Mouse (Mus musculus): Measurements from ENCODE around the gene Areg.

Gene Areg

DNA sequence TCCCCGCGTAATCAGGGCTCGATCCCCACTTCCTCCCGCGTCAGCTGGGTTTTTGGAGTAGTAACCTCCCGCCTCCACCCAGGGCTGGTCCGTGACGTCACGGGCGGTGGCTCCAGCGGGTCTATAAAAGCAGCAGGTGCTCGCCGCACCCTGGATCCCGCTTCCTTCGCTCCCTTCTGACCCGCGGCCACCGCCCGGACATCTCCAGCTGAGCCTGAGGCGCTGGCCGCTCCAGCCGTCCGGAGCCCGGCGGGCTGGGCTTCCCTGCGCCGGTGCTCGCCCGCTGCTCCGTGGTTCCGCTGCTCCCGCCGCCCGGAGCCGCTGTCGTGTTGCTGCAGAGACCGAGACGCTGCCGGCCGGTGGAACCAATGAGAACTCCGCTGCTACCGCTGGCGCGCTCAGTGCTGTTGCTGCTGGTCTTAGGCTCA lies at the start of gene Areg:
Gene Areg (plus strand): TSS at position 154 of the 428 bp plus-strand sequence.
- Histone ChIP-seq H3K36me3 (ENCODE audit: control insufficient read depth, insufficient read depth, low read length, poor library complexity, severe bottlenecking) (no peaks in the 10 kb centered on the region), H3K27me3 (ENCODE audit: control insufficient read depth, insufficient read depth, low read length, poor library complexity, severe bottlenecking) (no peaks in the 10 kb centered on the region)
- no peak for DNase-seq (ENCODE audit: low read depth, low spot score)

DNA sequence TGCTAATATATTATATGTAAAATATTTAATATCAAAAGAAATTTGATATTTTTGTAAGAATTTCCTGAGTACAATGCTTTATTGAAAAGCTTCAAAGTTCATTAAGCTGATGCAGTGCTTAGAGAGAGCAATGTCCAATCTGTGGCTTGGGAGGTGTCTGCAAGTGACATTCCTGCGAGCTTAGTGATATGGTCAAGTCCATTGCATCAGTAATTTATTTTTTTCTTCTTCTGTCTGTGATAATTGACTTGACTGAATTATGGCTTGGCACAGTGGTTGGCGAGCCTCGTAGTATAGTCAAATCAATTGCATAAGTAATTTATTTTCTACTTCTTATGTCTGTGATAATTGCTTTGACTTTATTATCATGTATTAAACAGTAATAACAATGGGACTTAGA lies 49.1 kb upstream of the Areg start:
- DNase-seq (ENCODE audit: low read depth, low spot score): no peak
- H3K36me3 ChIP-seq (ENCODE audit: control insufficient read depth, insufficient read depth, low read length, poor library complexity, severe bottlenecking): no peaks in the 10 kb centered on the region

DNA sequence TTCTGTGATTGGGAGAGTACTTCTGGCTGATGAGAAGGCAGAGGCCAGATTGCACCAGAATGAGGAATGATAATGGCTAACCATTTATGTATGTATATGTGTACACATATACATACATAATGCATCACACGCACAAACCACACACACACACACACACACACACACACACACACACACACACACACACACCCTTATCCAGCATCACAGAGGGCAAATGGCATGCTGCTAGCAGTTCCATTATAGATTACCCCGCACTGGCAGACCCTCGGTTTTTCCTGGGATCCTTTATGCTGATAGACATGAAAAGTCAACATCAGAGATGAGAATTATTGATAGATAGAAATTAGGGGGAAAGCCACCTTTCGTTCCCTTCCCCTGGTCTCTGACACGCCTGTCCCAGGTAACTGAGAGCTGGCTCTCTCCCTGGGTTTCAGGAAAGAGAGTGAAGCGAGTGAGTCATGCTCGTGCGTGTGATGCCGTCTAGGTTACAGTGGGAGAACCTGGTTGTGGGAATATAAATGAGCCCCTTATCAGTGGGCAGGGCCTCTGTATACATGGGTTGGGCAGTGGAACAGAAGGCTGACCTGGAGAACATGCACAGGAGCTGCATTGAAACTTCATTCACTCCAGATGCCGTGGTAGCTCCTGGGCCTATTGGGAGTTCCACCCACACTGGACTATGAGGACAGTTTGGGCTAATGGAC lies 41.3 kb upstream of the Areg start:
- no peak for DNase-seq (ENCODE audit: low read depth, low spot score)
- Histone ChIP-seq H3K27me3 (ENCODE audit: control insufficient read depth, insufficient read depth, low read length, poor library complexity, severe bottlenecking) (no peaks in the 10 kb centered on the region), H3K36me3 (ENCODE audit: control insufficient read depth, insufficient read depth, low read length, poor library complexity, severe bottlenecking) (no peaks in the 10 kb centered on the region)

More for the DNA sequence above, 49.1 kb upstream of the Areg start:
- H3K27me3 ChIP-seq (ENCODE audit: control insufficient read depth, insufficient read depth, low read length, poor library complexity, severe bottlenecking): no peaks in the 10 kb centered on the region

DNA sequence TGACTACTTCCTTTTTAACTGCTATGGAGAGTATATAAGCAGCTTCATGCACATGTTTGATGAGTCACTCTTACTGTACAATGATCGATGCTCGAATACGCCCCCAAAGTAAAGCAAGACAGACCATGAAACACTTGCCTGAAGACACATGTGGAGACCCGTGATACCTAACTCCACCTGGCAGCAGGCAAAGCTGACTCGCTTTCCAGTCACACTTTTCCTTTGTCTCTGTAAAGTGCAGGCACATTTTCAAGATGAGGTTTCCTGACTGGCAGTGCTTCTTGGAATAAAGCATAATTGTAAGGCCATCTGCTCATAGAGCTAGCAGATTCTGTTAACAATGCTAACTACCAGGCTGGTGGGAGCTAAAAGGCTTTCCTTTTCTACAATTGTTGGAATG lies 37.7 kb upstream of the Areg start:
- H3K27me3 ChIP-seq (ENCODE audit: control insufficient read depth, insufficient read depth, low read length, poor library complexity, severe bottlenecking): no peaks in the 10 kb centered on the region
- H3K36me3 ChIP-seq (ENCODE audit: control insufficient read depth, insufficient read depth, low read length, poor library complexity, severe bottlenecking): no peaks in the 10 kb centered on the region
- no peak for DNase-seq (ENCODE audit: low read depth, low spot score)

DNA sequence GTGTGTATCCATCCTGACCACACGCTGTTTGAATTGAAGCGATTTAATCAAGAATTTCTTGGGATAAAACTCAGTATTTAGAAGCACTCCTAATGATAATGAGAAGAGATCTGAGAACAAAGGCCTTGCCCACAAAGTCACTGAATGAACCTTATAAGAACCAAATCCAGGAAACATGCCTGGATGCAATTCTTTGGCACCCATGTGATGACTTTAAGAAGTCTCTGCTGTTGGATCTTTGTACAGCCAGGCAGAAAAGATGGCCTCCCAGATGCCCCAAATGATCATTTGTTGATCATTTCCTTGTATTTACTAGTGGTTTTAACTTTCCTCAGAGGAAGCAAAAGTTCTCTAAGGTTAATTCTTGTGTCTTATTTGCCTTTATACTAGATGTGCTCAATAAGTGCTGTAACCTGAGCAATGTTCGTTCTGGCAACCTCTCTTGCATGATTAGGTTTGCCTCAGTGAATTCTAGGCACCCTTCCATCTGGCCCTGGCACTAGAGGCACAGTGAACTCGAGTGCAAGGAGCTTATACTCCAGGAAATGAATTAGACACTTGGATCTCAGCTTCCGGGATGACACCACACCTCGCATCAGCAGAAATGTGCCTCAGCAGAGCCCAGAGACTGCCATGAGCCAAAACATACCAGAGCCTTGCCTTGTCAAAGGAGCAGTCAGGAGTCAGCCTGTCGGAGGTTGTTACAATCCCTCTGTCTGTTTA lies 35.3 kb upstream of the Areg start:
- H3K27me3 ChIP-seq (ENCODE audit: control insufficient read depth, insufficient read depth, low read length, poor library complexity, severe bottlenecking): no peaks in the 10 kb centered on the region
- DNase-seq (ENCODE audit: low read depth, low spot score): no peak
- H3K36me3 ChIP-seq (ENCODE audit: control insufficient read depth, insufficient read depth, low read length, poor library complexity, severe bottlenecking): no peaks in the 10 kb centered on the region

DNA sequence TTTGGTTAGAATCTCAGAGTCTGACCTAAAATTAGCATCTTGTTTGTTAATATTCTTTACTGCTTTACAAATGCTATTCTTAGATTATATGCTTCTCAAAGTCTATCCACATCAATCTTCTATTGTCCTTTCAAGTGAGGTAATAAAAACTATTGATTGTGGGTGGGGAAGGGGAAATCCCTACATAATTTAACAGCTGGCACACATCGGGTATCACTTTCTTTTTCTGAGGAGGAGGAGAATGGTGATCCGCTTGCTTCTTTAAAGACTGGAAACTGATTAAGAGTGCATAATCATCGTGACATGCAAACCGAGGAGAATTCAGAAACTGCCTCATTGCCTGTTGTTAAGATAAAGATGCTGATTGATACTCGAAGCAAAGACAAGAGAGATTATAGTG lies 33.2 kb upstream of the Areg start:
- no peak for DNase-seq (ENCODE audit: low read depth, low spot score)
- H3K36me3 ChIP-seq (ENCODE audit: control insufficient read depth, insufficient read depth, low read length, poor library complexity, severe bottlenecking): no peaks in the 10 kb centered on the region
- H3K27me3 ChIP-seq (ENCODE audit: control insufficient read depth, insufficient read depth, low read length, poor library complexity, severe bottlenecking): no peaks in the 10 kb centered on the region

DNA sequence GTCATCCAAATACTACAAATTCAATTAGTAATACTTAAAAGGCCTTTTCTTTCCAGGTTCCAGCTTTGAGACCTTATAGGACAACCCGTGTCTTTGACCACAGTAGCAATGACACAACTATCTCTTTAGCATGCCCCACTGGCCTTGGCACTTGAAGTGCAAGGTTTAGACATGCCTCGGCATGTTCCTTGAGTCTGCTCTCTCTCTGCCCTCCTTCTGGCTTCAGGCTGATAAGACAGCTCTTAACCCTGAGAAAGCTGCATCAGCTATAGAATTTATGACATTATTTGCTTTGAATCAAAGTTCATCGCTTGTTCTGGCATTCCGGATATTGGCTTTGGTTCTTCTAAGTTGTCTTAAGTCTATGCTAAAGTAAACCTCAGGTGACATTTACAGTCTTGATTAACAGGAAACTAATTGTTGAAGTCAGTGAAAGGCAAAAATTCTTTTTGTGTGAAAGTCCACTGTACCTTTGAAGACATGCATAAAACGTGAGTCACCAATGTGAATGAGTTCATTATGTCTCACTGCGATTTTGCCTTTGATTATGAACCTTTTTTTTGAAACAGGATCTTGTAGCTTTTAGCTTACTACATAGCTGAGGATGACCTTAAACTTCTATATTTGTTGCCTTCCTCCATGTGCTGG lies 29.3 kb upstream of the Areg start:
- Histone ChIP-seq H3K36me3 (ENCODE audit: control insufficient read depth, insufficient read depth, low read length, poor library complexity, severe bottlenecking) (no peaks in the 10 kb centered on the region), H3K27me3 (ENCODE audit: control insufficient read depth, insufficient read depth, low read length, poor library complexity, severe bottlenecking) (no peaks in the 10 kb centered on the region)
- no peak for DNase-seq (ENCODE audit: low read depth, low spot score)

DNA sequence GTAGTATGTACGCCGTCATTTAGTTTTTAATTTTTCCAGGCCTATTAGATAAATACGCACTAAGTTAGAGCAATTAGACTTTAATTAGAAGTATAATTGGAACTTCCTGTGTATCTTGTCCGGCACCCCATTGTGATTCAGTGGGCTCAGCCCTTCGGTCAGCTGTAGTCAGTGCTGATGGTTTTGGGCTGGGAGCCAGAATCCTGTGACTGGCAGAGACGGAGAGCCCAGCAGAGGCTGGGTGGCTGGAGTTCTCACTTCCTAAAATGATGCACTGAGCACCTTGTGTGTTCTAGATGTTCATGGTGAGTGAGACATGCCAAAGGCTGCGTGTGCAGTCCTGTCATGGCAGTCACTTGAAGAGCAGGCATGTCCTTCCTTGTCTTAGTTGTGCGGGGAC lies 28.4 kb upstream of the Areg start:
- DNase-seq (ENCODE audit: low read depth, low spot score): no peak
- Histone ChIP-seq H3K27me3 (ENCODE audit: control insufficient read depth, insufficient read depth, low read length, poor library complexity, severe bottlenecking) (no peaks in the 10 kb centered on the region), H3K36me3 (ENCODE audit: control insufficient read depth, insufficient read depth, low read length, poor library complexity, severe bottlenecking) (no peaks in the 10 kb centered on the region)

DNA sequence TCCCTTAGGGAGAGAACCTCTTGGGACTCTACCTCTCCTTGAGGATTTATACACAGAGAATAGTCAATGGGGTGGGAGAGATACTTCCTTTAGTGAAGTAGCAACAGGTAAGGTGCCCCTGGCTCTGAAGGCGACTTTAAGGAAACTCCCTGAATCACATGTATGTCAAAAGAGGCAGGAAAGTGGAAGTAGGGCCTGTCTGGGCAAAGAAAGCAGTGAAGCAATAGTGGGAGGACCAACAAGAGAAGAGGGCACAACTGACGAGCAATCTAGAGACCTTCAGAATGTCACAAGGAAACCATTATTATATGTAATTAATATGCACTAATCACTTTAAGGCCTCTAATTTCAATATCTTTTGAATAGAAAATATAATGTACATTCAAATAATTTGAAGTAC lies 25.4 kb upstream of the Areg start:
- no peak for DNase-seq (ENCODE audit: low read depth, low spot score)
- no peaks in the 10 kb centered on the region for H3K27me3 ChIP-seq (ENCODE audit: control insufficient read depth, insufficient read depth, low read length, poor library complexity, severe bottlenecking)
- no peaks in the 10 kb centered on the region for H3K36me3 ChIP-seq (ENCODE audit: control insufficient read depth, insufficient read depth, low read length, poor library complexity, severe bottlenecking)

DNA sequence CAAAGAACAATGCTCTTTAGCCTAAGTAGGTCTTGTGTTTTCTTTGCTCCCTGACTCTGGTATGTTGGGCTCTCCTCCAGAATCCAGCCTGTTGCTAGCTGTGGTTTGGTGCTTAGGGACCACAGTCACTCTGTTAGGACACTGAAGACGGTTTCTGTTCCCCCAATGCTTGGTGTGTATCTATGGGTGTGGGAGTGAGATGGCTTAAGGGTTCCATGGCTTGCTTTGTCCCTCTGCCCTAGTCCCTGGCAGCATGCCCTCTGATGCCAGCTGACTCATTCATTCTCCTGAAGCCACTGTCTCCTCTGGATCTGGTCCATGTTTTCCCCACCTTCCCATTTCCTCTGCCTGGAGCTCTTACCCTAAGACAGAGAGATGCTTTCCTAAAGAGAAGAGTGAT lies 24.8 kb upstream of the Areg start:
- no peaks in the 10 kb centered on the region for H3K27me3 ChIP-seq (ENCODE audit: control insufficient read depth, insufficient read depth, low read length, poor library complexity, severe bottlenecking)
- no peaks in the 10 kb centered on the region for H3K36me3 ChIP-seq (ENCODE audit: control insufficient read depth, insufficient read depth, low read length, poor library complexity, severe bottlenecking)
- DNase-seq (ENCODE audit: low read depth, low spot score): no peak

DNA sequence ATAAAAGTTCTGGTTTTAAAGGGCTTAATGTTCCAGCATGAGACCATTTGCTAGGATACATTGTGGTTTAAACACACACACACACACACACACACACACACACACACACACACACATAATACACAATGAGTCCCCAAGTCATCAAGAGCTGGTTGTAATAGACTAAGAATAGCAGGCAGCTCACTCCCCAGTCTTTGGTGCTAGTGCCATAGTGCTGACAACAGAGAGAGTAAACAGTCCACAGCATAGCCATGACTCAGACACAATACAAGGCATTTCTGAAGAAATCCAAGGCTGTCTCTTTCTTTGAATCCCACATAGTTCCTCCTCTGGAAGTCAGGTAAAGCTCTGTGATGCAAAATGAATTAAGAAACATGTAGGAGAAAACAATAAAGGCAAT lies 20.8 kb upstream of the Areg start:
- DNase-seq (ENCODE audit: low read depth, low spot score): no peak
- H3K36me3 ChIP-seq (ENCODE audit: control insufficient read depth, insufficient read depth, low read length, poor library complexity, severe bottlenecking): no peaks in the 10 kb centered on the region
- H3K27me3 ChIP-seq (ENCODE audit: control insufficient read depth, insufficient read depth, low read length, poor library complexity, severe bottlenecking): no peaks in the 10 kb centered on the region

DNA sequence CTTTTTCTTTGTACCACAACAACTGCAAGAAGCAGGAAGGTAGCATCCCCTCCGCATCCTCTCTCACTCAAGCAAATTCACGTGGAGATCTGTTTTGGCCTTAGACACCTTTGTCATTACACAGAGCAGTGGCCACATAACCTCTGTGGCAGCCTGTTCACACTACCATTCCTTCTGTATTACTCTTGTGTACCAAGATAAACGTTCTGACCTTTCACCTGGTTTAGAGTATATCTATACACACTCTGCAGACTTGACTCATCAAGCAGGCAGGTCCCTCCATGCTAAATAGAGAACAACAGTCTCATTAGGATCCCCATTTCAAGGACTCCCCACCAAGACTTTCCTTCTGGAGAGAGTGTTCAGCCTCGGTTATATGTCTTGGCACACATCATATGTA lies 16.0 kb upstream of the Areg start:
- Histone ChIP-seq H3K27me3 (ENCODE audit: control insufficient read depth, insufficient read depth, low read length, poor library complexity, severe bottlenecking) (no peaks in the 10 kb centered on the region), H3K36me3 (ENCODE audit: control insufficient read depth, insufficient read depth, low read length, poor library complexity, severe bottlenecking) (no peaks in the 10 kb centered on the region)
- DNase-seq (ENCODE audit: low read depth, low spot score): no peak

DNA sequence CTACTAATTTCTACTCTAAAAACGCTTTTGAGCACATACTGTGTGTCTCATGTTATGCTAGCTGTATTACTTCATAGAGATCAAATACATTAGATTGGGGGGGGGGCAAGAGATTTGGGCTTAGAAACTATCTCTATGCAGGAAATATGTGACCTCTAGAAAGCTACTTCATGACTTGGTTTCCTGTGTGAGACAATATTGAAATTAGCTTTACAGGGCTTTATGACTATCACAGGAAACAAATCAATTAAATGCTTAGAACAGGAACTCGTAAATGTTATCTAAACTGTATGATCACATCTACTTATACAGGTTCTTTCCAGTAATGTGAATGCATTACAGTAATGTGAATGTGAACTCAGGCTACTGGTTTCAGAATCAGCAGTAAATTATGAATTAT lies 15.3 kb upstream of the Areg start:
- no peaks in the 10 kb centered on the region for H3K36me3 ChIP-seq (ENCODE audit: control insufficient read depth, insufficient read depth, low read length, poor library complexity, severe bottlenecking)
- DNase-seq (ENCODE audit: low read depth, low spot score): no peak
- no peaks in the 10 kb centered on the region for H3K27me3 ChIP-seq (ENCODE audit: control insufficient read depth, insufficient read depth, low read length, poor library complexity, severe bottlenecking)

DNA sequence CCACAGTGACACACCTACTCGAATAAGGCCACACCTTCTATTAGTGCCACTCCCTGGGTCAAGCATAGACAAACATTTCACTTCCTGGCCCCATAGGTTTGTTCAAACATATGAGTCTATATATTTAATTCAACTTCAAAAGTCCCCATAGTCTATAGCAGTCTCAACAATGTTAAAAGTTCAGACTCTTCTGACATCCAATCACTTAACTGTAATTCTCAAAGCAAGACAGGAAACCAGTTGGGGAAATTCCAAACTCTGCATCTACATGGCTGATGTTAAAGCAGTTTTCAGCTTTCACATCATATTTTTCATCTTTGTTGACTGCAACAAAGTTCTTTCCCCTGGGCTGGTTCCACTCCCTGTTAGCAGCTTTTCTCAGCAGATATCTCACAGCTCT lies 12.8 kb upstream of the Areg start:
- no peaks in the 10 kb centered on the region for H3K36me3 ChIP-seq (ENCODE audit: control insufficient read depth, insufficient read depth, low read length, poor library complexity, severe bottlenecking)
- no peaks in the 10 kb centered on the region for H3K27me3 ChIP-seq (ENCODE audit: control insufficient read depth, insufficient read depth, low read length, poor library complexity, severe bottlenecking)
- DNase-seq (ENCODE audit: low read depth, low spot score): no peak

DNA sequence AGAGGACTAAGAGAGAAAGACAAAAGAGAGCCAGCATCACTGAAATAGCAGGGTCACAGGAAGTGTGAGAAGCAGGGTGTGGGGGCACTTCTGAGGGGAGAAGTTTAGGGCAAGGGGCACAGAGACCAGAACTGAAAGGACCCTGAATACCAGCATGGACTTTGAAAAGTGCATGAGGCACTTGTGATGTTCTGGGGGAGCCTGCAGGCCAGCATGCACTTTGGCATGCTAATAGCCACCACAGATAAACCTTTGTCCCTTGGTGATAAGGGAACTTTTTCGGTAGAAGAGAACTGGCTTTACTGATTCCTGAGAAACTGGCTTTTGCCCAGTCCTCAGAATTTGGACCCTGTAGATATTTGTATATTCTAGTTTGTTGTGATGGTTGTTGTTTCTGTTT lies 4.4 kb upstream of the Areg start:
- Histone ChIP-seq H3K36me3 (ENCODE audit: control insufficient read depth, insufficient read depth, low read length, poor library complexity, severe bottlenecking) (no peaks in the 10 kb centered on the region), H3K27me3 (ENCODE audit: control insufficient read depth, insufficient read depth, low read length, poor library complexity, severe bottlenecking) (no peaks in the 10 kb centered on the region)
- DNase-seq (ENCODE audit: low read depth, low spot score): no peak
